Mouse (Mus musculus) small intestine, adult 2 months (tissue): ENCODE results near the gene Tmem199.

Source experiments
- CTCF ChIP-seq: fragments of 200-500 bp; IDR thresholded peaks from 2 replicates; pipeline ENCODE4 v1.5.1; 2012; ENCODE audit warnings: low read depth, mild to moderate bottlenecking, control low read depth, inconsistent platforms, low read length, moderate library complexity, mixed read lengths; ENCODE audit not compliant: insufficient replicate concordance, insufficient read length; ENCODE audit errors: extremely low read depth
- POLR2A ChIP-seq: fragments of 200-500 bp; IDR thresholded peaks from 2 replicates; pipeline ENCODE4 v1.6.1; 2012; ENCODE audit warnings: low read depth, mild to moderate bottlenecking, control low read depth, inconsistent platforms, low read length, moderate library complexity

DNA sequence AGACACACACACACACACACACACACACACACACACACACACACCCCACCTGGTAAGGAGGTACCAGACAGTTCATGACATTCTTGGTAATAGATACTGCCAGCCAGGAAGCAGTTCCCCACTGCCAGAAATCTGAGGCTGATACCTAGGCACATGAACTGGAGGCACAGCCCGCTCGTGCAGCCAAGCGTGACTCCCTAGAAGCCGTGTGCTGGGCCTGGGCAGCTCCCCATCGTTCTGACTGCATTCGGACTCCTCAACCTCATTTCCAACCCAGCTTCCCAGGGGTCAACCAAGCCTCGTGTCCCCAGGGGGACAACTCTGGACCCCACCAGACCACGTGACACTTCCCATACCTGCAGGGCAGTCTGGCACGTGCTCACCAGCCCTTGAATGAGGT, 16.7 kb upstream of the Tmem199 start:
- TF ChIP-seq CTCF (no peak), POLR2A (no peak)
